Mouse (Mus musculus): ENCODE data around the gene Rasgef1b.

Gene Rasgef1b

DNA sequence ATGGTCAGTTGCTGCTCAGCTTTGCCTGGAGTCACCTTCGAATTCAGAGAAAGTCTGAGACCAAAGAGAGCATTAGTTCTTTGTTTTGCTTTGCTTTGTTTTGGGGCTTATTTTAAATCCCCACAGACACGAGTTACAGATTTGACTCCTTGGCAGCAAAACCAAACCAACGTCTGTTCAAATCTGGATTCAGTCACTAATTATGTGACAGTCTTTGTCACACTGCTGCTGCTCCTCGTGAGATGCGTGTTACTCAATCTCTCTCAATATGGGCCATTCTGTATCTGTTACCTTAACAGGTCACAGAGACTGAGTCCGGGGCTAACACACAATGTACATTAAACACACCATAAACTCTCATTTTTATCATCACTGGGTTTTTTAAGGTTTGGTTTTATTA lies 288.8 kb downstream of the Rasgef1b start:
- no peak for DNase-seq

GRCm38 (mm10) chr5:99438526-99438925 lies 290.3 kb downstream of the Rasgef1b start:
- DNase-seq: no peak

DNA sequence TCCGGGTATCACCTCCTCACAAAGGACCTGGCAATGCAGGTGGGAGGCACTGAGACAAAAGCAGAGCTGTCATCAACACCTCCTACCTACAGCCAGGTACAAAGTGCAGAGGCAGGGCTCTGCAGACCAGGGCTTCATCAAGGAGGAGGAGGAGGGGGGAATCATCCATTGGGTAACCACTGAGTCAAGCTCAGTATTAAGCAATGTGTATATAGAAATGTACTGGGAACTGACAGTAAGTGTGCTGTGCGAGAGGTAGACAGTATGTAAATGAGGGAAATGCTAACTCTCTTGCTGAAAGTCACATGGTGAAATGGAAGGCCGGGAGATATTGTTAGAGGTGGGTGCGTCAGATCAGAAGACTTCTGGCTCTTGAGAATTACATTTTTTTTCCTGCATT lies 294.6 kb downstream of the Rasgef1b start:
- DNase-seq: no peak

GRCm38 (mm10) chr5:99432471-99432870 lies 296.4 kb downstream of the Rasgef1b start:
- DNase-seq: no peak

DNA sequence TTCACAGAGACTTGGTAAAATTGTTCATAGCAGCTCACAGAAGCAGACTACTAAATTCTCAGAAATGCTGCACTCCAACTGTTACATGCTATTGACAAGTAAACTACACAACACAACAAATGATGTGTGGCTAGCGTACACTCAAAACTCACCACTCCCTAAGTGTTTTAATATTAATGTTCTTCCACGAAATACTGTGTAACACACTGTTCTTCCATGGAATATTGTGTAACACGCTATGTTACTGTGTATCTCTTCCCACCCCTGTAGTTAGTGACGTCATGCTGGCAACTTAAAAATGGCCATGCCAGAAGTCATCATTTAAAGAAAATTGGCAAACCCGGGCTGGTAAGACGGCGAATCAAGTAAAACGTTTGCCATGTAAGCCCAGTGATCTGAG lies 299.6 kb downstream of the Rasgef1b start:
- no peak for DNase-seq

GRCm38 (mm10) chr5:99428648-99429047 lies 300.2 kb downstream of the Rasgef1b start:
- no peak for DNase-seq

DNA sequence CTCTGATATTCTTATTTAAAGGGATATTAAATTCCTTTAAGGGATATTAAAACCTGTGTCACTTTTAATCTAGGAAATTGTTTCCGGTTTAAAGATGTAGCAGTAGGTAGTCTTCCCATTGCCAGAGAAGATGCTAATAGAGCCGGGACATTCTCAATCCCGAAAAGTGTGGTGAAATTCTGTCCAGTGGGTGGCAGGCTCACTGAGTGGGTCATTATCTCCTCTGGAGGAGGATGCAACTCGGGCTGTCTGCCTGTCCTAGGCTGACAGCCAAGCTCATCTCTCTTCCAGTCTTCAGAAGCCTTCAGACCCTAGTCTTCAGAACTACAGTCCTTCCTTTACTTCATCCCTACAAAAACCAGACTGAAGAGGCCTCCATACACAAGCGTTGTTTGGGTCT lies 305.6 kb downstream of the Rasgef1b start:
- no peak for DNase-seq

DNA sequence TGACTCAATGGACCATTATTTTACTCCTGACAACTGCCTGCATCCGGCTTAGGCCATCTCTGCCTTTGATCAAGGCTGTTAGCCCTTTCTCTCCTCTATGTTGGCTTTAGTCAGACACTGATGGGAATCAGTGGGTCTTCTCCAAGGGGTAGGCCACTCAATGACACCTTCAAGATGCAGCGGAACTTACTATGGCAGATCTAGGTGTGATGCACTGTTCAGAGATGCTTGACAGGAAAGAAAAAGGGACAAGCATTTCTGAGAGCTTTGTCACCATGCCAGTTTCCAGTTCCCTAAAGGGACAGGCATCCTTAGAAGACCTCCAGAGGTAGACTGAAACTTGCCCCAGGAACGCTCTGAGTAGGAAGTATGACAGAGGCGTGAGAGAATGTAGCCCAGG lies 306.0 kb downstream of the Rasgef1b start:
- no peak for DNase-seq

GRCm38 (mm10) chr5:99422092-99422491 lies 306.8 kb downstream of the Rasgef1b start:
- DNase-seq: no peak

- no peak for DNase-seq
Observed at GRCm38 (mm10) chr5:99419872-99420271, 309.0 kb downstream of the Rasgef1b start.

GRCm38 (mm10) chr5:99416902-99417301 lies 312.0 kb downstream of the Rasgef1b start:
- no peak for DNase-seq

DNA sequence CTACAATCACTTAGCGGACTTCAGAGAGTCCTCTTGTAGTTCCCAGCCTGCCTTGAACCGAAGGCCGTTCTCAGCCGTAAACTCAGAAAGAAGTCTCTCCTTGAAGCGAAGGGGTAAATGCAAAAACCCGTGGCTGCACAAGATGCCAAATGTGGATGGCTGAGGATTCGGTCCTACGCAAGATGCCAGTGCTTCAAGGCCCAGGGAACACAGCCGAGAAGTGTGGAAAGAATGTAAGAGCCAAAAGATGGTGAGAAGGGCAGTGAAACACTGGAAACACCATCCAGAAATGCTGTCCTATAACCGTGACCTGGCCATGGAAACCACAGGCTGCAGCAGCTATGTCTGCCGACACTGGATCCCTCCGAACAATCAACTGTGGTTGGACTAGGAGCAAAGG lies 313.2 kb downstream of the Rasgef1b start:
- no peak for DNase-seq

DNA sequence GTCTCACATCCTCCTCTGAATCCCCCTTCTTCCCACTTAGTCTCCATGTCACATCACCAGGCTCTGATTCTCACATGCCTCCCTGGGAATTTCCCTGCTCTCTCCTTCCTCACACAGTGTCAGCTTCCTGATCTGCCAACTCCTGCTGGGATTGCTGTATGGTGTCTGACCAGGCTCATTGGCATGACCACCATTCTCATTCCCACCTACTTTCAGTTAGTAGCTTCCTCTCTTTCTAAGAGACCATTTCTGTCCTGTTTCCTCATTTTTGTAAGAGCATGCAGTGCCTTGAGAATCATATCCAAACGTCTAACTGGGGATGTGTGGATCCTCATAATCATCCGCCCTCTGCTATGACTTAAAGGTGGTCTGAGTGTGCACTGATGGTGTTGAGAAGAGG lies 313.8 kb downstream of the Rasgef1b start:
- no peak for DNase-seq

DNA sequence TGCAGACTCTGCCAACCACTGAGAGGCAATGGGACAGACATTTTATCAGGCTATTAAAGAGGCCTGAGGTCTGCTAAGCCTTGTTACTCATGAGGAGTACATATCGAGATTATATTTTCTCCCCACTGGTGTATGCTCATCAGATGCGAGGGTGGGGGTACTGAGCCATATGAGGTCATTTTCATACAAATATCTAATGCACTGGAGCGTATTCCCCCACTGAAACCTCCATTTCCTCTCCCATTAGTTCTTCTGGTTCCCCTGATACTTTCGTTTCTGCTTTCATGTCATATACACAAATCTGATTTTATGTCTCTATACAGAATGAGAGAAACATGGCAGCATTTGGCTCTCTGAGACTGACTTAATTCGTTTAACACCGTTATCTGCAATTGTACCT lies 314.6 kb downstream of the Rasgef1b start:
- DNase-seq: no peak

GRCm38 (mm10) chr5:99413851-99414250 lies 315.0 kb downstream of the Rasgef1b start:
- no peak for DNase-seq

- no peak for DNase-seq
Observed at GRCm38 (mm10) chr5:99413391-99413790, 315.5 kb downstream of the Rasgef1b start.

- no peak for DNase-seq
Observed at GRCm38 (mm10) chr5:99404403-99405170, 324.3 kb downstream of the Rasgef1b start.

GRCm38 (mm10) chr5:99403325-99403724 lies 325.5 kb downstream of the Rasgef1b start:
- DNase-seq: no peak

DNA sequence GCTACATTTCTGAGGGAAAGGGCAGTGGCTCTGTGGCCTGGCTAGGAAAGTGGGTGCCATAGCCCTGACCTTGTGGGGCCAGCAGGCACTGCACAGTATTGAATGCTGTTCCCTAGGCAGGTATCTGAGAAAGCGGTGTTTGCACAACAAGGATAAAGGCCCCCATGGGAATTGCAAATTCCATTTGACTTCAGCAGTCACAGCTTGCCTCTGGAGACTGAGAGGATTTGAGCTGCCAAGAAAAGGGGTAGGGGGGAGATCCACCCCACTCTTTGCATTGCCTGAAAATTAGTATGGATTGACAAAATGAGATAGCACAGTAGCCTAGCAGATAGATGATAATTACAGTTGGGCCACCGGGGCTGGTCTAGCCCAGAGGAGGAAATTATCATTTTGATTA lies 326.1 kb downstream of the Rasgef1b start:
- DNase-seq: no peak

DNA sequence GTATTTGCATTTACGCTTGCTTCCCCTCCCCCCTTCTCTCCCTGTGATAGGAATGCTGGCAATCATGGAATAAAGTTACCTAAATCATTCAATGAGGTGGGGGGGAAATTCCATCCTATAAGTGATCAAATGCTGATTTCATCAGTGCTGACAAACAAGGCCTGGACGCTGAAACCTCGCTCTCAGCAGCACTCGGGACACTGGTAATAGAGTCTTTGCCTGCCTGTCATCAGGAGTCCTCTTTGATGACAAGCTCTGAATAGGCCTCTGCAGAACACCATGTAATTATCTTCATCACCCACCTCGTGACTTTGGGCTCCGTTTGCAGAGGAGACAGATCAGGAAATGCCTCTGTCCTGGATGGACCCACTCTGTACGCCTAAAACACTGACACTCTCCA lies 326.6 kb downstream of the Rasgef1b start:
- no peak for DNase-seq

DNA sequence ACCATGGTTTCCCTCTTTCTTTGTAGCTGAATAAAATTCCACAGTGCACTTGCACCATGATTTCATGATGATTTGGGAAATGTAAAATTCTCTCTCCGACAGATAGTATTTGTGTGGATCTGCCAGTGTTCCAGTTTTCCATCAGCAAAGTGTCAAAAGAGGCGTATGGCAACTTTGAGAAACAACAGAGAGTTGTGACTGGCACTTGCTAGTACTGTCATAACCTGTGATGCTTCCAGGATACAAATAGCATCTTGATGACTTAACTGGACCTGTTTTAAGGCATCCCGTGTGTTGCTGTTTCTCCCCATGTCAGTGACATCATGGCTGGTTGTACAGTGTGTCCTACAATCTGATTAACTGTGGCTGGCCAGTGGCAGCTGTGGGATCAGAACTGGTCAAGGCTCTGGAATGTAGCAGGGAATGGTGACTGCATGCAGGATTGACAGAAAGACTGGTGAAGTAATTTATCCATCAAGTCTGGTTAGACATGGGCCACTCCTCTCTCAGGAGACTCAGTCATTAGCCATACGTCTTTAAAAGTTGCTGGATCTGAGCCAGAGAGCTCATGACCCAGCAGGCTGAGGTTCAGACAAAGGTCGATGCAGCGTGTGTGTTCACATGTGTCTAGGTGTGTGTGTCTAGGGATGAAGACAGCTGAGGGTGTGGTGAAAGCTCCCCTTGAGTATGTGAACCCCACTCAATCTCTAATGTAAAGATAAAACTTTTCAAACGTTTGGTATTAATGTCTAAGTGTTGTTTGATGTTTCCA lies 328.8 kb downstream of the Rasgef1b start:
- no peak for DNase-seq

GRCm38 (mm10) chr5:99398472-99399070 lies 330.3 kb downstream of the Rasgef1b start:
- no peak for DNase-seq

- DNase-seq: no peak
Observed at GRCm38 (mm10) chr5:99394578-99394977, 334.3 kb downstream of the Rasgef1b start.

- no peak for DNase-seq
Observed at GRCm38 (mm10) chr5:99391525-99391924, 337.3 kb downstream of the Rasgef1b start.
